Mouse (Mus musculus): ENCODE measurements around the gene Adad2.

DNA sequence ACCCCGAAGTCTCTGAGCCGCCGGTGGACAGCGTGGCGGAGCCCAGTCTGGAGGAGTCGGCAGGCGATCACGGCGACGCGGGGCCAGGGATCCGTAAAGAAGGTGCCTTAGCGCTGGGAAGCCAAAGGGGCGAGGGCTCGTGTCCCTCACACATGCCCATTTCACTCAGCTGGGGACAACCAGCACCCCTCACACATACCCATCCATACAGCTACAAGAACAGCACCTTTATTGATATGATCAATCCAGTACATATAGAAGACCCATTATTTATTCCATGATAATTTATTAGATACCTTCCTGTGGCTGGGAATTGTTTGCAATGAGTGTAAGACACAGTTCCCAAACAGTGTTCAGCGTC, 37.2 kb upstream of the Adad2 start:
- no peak for TF ChIP-seq POLR2A (IDR thresholded peaks at IDR 0.05; ENCODE audit: insufficient read depth, low read depth, low read length)
- TF ChIP-seq CTCF (IDR thresholded peaks at IDR 0.05; ENCODE audit: insufficient read depth, low read depth, low read length), result no peak

Data from olfactory bulb, adult 2 months (tissue).